Mouse (Mus musculus): ENCODE measurements around the gene Rasal2.
A peak's percentile ranks its signal among the peaks of the same experiment; 100 is the strongest.

Rasal2 gene

GRCm38 (mm10) chr1:157412454-157413369 is at the start of gene Rasal2:
Gene Rasal2 (minus strand): TSS chr1:157412595.
- peak; percentile 99 for DNase-seq

DNA sequence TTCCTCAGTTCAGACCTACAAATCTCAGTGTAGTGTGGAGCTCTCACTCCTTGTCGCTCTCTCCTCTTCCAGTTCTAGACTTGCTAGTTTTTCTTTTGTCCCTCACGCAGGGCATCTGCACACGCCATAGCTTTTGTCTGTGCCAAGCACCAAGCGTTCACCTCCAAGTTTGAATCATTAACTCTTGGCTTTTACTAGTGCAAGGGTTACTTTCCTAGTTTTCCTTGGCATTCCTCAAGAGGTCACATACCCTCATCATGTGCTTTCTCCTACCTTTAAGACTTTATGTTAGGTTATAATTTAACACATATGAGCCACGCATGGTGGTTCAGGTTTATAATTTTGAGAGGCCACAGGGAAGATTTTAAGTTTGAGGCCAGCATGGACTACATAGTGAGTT is 48.9 kb upstream of the Rasal2 start:
- peak; percentile 33 to 66 for DNase-seq

DNA sequence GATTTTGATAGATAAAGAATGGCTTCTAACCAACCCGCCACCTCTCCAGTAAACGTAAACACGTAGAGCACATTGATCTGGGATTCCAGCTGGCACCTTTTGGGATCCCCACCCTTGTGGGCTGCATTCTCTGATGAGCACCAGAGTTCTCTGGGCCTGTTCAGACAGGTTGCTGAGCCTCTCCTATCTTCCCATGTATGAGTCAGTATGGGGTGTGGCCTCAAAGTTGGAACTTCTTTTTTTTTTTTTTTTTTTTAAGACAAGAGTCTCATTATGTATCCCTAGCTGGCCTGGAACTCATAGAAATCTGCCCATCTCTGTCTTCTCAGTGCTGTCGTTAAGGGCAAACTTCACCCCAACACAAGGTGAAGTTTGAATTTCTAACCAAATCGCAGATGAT is 47.5 kb upstream of the Rasal2 start:
- DNase-seq, result no peak

- DNase-seq, result peak; percentile 95 to 96
Measured at GRCm38 (mm10) chr1:157458421-157459208, 46.2 kb upstream of the Rasal2 start, which contains the start of gene Cryzl2. Gene Cryzl2 (plus strand): TSS chr1:157458577.

GRCm38 (mm10) chr1:157457789-157458188 is 45.4 kb upstream of the Rasal2 start:
- DNase-seq, result peak; percentile 31 to 57

GRCm38 (mm10) chr1:157454876-157455275 is 42.5 kb upstream of the Rasal2 start:
- DNase-seq, result peak; percentile 61 to 75

GRCm38 (mm10) chr1:157452759-157453549 is 40.6 kb upstream of the Rasal2 start:
- no peak for DNase-seq

GRCm38 (mm10) chr1:157452284-157452683 is 39.9 kb upstream of the Rasal2 start:
- DNase-seq, result no peak

- DNase-seq, result peak; percentile 68 to 87
Measured at GRCm38 (mm10) chr1:157449981-157450636, 37.7 kb upstream of the Rasal2 start.

DNA sequence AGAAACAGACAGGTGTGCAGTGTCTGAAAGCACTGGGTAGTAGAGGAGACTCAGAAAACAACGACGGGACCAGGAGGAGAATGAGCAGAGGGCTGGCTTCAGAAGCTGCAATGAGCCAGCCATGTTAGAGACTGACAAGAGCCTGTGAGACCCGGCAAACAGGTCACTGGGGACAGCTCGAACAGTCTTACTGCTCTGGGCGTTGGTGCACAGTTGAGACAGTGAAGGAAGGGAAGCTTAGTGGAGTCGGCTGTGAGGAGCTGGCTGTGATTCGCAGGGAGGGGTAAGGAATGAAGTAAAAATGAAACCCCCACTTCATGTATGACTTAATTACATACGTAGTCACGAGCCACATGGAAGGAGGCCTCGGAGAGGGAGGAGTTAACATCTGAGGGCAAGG is 37.1 kb upstream of the Rasal2 start:
- DNase-seq, result peak in 1 of 2 experiments; percentile 55

DNA sequence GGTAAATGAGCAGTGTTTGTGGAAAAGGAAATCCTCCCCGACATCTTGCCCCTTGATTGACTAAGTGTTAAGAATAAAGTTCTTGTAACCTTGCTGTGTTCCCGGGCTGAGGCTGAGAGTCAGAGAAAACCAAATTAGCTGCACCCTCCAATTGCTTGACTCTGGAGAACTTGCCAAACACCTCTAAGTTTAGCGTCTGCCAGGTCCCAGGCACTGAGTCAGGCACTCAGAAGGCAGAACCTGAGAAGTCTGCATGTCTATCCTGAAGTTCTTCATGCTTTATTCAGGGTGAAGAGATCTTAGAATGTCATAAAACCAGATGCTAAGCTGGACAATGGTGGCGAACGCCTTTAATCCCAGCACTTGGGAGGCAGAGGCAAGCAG is 36.4 kb upstream of the Rasal2 start:
- peak; percentile 40 to 62 for DNase-seq

GRCm38 (mm10) chr1:157448164-157448804 is 35.9 kb upstream of the Rasal2 start:
- peak in 1 of 2 experiments; percentile 22 for DNase-seq

DNA sequence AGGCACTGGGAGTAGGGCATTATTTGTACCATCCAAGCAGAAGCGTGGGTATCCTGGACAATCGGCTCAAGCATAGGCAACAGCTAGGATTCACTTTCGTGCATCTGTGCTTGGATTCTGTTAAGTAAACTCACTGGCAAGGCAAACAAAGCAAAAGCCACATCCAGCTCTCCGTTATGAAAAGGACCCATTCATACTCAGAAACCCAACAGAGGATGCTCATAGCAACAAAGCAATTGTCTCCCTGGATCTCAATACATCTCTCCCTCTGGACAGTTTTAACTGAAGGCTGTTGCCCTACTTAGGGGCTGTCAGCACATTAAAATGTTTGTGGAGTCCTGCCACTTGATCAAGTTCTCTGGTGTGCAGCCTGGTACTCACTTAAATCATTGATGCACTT is 34.7 kb upstream of the Rasal2 start:
- no peak for DNase-seq

GRCm38 (mm10) chr1:157446325-157446724 is 33.9 kb upstream of the Rasal2 start:
- peak; percentile 86 for DNase-seq

DNA sequence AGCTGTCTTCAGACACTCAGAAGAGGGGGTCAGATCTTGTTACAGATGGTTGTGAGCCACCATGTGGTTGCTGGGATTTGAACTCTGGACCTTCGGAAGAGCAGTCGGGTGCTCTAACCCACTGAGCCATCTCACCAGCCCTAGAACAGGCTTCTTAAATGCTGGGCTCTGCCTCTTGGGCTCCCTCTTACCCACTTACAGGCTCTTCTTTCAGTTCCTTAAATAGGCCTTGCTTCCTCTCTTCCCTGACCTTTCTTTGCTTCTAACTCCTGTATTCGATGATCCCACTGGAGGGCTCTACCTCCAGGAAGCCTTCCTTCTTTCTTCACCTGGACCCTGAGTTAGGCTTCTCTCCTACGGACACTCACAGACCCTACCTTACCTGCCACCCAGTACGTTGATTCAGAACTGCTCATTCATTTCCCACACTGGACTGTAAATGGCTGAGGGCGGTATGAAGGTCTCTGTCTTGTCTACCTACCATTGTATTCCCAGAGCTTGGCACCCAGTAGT is 33.1 kb upstream of the Rasal2 start:
- no peak for DNase-seq

DNA sequence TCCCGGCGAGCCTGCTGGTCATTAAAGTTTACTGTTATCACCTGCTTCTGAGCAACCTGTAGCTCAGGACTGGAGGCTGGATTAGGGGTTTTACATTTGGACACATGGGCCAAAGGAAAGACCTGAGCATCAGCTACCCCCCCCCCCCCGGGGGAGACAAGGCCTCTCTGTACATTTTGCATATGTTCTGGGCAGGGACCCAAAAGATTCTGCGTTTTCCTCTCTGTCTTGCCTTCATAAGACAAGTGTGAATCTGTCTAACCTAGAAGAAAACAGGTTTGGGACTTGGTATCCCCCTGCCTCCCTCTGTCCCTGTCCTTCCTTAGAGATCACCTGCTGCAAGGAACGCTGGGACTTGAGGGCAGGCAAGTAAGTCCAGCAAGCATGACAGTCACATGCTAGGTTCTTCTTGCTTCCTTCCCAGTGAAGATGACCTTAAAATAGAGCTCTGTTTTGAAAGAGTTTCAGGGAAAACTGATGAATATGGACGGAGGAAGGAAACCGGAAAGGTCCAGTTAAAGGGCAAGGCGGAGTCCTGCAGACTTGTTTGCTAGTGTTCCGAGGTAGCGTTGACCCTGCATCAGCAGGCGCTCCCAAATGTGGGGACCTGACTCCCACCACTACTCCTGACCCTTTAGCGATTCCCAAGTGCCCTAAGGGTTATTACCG is 32.4 kb upstream of the Rasal2 start:
- DNase-seq, result no peak

- no peak for DNase-seq
Measured at GRCm38 (mm10) chr1:157443723-157444561, 31.5 kb upstream of the Rasal2 start.

DNA sequence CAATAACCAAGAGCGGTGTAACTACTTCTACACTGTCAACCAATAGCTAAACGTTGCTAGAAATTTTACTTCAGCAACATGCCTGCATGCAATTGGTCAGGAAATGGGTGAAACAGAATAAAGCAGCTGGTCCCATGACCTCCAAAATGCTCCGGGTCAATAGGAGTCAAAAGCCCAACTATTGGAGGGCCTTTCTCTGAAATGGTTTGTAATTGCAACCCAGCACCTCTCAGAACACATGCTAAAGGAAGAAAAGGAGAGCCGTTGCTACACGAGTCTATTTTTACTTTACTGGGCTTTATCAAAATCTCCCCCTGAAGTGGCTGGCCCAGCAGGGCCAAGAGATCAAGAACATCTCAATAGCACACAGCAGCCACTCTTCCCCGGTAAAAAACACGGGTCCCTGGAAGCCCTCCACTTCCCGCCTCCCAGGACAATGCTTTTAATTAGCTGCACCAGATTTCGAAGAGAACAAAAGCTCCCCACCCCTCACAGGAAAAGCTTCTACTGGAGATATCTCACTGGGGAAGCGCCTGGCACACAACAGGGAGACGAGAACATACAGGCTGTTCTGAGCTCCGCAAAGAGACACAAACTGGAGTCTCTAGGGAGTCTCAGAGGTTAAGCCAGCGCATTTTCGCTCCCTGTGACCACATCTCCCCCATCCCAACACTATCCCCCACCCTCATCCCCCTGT is 30.8 kb upstream of the Rasal2 start:
- DNase-seq, result peak; percentile 50 to 81

DNA sequence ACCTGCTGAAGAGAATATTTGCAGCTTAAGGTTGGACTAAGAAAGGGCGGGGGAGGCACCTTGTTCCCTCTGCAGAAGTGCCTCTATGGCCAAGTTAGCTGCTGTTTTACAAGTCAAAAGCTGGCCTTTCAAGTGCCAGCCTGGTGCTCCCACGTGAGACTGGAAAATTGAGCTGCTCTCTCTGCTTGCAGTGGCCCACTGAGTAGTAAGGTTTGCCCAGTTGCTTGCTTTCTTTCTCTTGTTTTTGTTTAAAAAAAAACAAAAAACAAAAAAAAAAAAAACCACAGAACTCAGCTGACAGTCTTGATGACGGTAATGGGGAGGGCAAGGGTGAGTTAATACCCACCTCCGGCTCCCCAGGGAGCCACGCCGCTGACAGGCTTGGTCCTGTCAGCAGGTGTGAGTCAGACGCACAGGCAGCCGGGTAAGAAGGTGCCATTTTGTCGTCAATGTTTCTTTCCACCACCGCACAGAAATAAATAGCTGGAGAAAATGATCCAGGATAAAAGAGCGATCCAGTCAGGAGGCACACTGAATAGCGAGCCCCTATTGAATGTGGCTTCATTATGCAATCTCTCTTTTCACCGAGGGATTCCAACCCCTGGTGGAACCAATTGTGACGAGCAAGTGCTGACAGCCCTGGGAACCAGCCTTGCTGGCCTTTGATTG is 27.7 kb upstream of the Rasal2 start:
- no peak for DNase-seq

All from kidney, postnatal 25 days (tissue).